Mouse (Mus musculus): Measurements from ENCODE around the gene Gps2. TPM values are rescaled to one million over a fixed set of nuclear protein-coding genes. Genes with fewer than 3 reads are reported as not detected.
"Not testable (repeated sequence)": the region's sequence is repeated elsewhere in the genome, so short reads cannot be mapped to it uniquely, and the experiment has no call there.

Gps2 gene
- polyA plus RNA-seq, 1 experiment from 2014 or later: 48.9 TPM

DNA sequence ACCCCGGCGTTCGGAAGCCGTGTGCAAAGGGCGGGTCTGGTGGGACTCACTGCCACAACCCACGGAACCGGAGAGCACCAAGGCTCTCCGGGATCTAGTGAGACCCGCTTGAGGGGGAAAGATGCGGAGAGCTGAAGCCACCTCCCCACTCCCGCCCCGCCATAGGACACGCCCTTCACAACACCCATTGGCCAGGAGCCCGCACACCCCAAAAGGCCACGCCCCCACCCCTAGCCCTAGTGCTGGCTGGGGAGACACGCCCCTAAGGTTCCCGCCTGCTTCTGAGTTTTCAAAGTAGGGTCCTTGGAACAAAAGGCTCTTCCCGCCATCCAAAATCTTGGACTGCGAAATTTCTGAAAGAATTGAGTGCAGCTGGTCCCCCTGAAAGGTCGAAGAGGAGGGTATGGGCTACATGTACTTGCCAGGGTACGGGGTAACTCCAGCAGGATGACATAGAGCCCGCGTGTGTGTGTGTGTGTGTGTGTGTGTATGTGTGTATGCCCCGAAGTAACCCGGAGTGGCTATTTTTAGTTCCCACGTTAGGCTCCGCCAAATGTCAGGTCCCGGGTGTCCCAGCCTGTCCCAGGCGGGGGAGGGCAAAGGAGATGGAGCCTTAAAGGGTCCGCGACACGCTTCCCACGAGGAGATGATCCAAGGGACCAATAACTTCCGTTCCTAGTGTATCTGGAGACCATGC lies 34.5 kb downstream of the Gps2 start, which contains the start of gene Slc2a4:
Gene Slc2a4, minus strand, starts transcription at position 123 of the 697 bp plus-strand sequence.
- H3K27me3 ChIP-seq (ENCODE audit: insufficient read depth, low read length): peaks cover 30% of the 10 kb centered on the region; the same call in 1 of the 2 replicates
- H3K4me2 ChIP-seq (ENCODE audit: low read depth, low read length): peak within 1 kb of the TSS; percentile 93
- no peaks in the 10 kb centered on the region for H3K9me3 ChIP-seq (ENCODE audit: low read length)
- WGBS (ENCODE audit: insufficient replicate concordance): 1% methylated on average over 34 of the region's 34 CpGs
- peak within 1 kb of the TSS; percentile 85 for H3K27ac ChIP-seq (ENCODE audit: low read depth)
- TF ChIP-seq EP300 (IDR thresholded peaks at IDR 0.05; ENCODE audit: low read depth) (no peak), CTCF (IDR thresholded peaks at IDR 0.05; ENCODE audit: low read depth) (no peak)
- DNase-seq (peak; percentile 97), ATAC-seq (peak; percentile 91)
- peak within 1 kb of the TSS; percentile 73 for H3K4me3 ChIP-seq (ENCODE audit: low read depth, low read length)
- peaks cover 21% of the 10 kb centered on the region for H3K4me1 ChIP-seq (ENCODE audit: insufficient read depth)
- H3K36me3 ChIP-seq (replicated peaks; ENCODE audit: insufficient read depth, low read length): peaks cover 10% of the 10 kb centered on the region
- H3K9ac ChIP-seq (replicated peaks): peak within 1 kb of the TSS; percentile 78

GRCm38 (mm10) chr11:69948763-69949150 lies 35.1 kb downstream of the Gps2 start:
- Histone ChIP-seq H3K36me3 (replicated peaks; ENCODE audit: insufficient read depth, low read length) (peaks cover 9% of the 10 kb centered on the region), H3K9me3 (ENCODE audit: low read length) (no peaks in the 10 kb centered on the region), H3K27me3 (ENCODE audit: insufficient read depth, low read length) (peaks cover 29% of the 10 kb centered on the region; the same call in 1 of the 2 replicates), H3K9ac (replicated peaks) (peak overlapping the region; percentile 78), H3K4me1 (ENCODE audit: insufficient read depth) (peaks cover 23% of the 10 kb centered on the region), H3K27ac (ENCODE audit: low read depth) (peak overlapping the region; percentile 68), H3K4me3 (ENCODE audit: low read depth, low read length) (peak overlapping the region; percentile 73), H3K4me2 (ENCODE audit: low read depth, low read length) (peak overlapping the region; percentile 93)
- no peak for TF ChIP-seq EP300 (IDR thresholded peaks at IDR 0.05; ENCODE audit: low read depth)
- peak; percentile 98 for TF ChIP-seq CTCF (IDR thresholded peaks at IDR 0.05; ENCODE audit: low read depth)
- WGBS (ENCODE audit: insufficient replicate concordance): 1% methylated on average over 14 of the region's 14 CpGs
- peak; percentile 92 for DNase-seq
- peak; percentile 59 for ATAC-seq

- H3K27me3 ChIP-seq (ENCODE audit: insufficient read depth, low read length): peaks cover 26% of the 10 kb centered on the region; the same call in 1 of the 2 replicates
- TF ChIP-seq EP300 (IDR thresholded peaks at IDR 0.05; ENCODE audit: low read depth): no peak
- peak; percentile 56 for TF ChIP-seq CTCF (IDR thresholded peaks at IDR 0.05; ENCODE audit: low read depth)
- WGBS (ENCODE audit: insufficient replicate concordance): 46% methylated on average over 4 of the region's 4 CpGs
Observed at GRCm38 (mm10) chr11:69950807-69951459, 37.2 kb downstream of the Gps2 start.

GRCm38 (mm10) chr11:69952274-69952673 lies 38.6 kb downstream of the Gps2 start:
- Histone ChIP-seq H3K27me3 (ENCODE audit: insufficient read depth, low read length) (peaks cover 22% of the 10 kb centered on the region; the same call in 1 of the 2 replicates), H3K4me3 (ENCODE audit: low read depth, low read length) (no peak overlapping the region), H3K9me3 (ENCODE audit: low read length) (no peaks in the 10 kb centered on the region), H3K27ac (ENCODE audit: low read depth) (no peak overlapping the region), H3K9ac (replicated peaks) (no peak overlapping the region), H3K4me1 (ENCODE audit: insufficient read depth) (peaks cover 15% of the 10 kb centered on the region), H3K4me2 (ENCODE audit: low read depth, low read length) (no peak overlapping the region), H3K36me3 (replicated peaks; ENCODE audit: insufficient read depth, low read length) (no peaks in the 10 kb centered on the region)
- WGBS (ENCODE audit: insufficient replicate concordance): 35% methylated on average over 1 of the region's 1 CpGs
- ATAC-seq (no peak), DNase-seq (no peak)
- TF ChIP-seq CTCF (IDR thresholded peaks at IDR 0.05; ENCODE audit: low read depth): peak; percentile 51
- TF ChIP-seq EP300 (IDR thresholded peaks at IDR 0.05; ENCODE audit: low read depth): no peak

More at GRCm38 (mm10) chr11:69950807-69951459, 37.2 kb downstream of the Gps2 start:
- Histone ChIP-seq H3K9ac (replicated peaks) (no peak overlapping the region), H3K4me1 (ENCODE audit: insufficient read depth) (peaks cover 18% of the 10 kb centered on the region), H3K36me3 (replicated peaks; ENCODE audit: insufficient read depth, low read length) (no peaks in the 10 kb centered on the region), H3K27ac (ENCODE audit: low read depth) (no peak overlapping the region), H3K4me3 (ENCODE audit: low read depth, low read length) (no peak overlapping the region), H3K4me2 (ENCODE audit: low read depth, low read length) (no peak overlapping the region), H3K9me3 (ENCODE audit: low read length) (no peaks in the 10 kb centered on the region)
- ATAC-seq: no peak
- DNase-seq: no peak

- Histone ChIP-seq H3K9me3 (ENCODE audit: low read length) (no peaks in the 10 kb centered on the region), H3K4me3 (ENCODE audit: low read depth, low read length) (no peak overlapping the region), H3K27me3 (ENCODE audit: insufficient read depth, low read length) (peaks cover 15% of the 10 kb centered on the region), H3K4me1 (ENCODE audit: insufficient read depth) (peaks cover 7% of the 10 kb centered on the region), H3K9ac (replicated peaks) (no peak overlapping the region), H3K27ac (ENCODE audit: low read depth) (no peak overlapping the region), H3K4me2 (ENCODE audit: low read depth, low read length) (no peak overlapping the region), H3K36me3 (replicated peaks; ENCODE audit: insufficient read depth, low read length) (no peaks in the 10 kb centered on the region)
- 38% methylated on average over 11 of the region's 11 CpGs for WGBS (ENCODE audit: insufficient replicate concordance)
- ATAC-seq (no peak), DNase-seq (no peak)
- TF ChIP-seq CTCF (IDR thresholded peaks at IDR 0.05; ENCODE audit: low read depth) (no peak), EP300 (IDR thresholded peaks at IDR 0.05; ENCODE audit: low read depth) (no peak)
Observed at GRCm38 (mm10) chr11:69953267-69953915, 39.7 kb downstream of the Gps2 start.

DNA sequence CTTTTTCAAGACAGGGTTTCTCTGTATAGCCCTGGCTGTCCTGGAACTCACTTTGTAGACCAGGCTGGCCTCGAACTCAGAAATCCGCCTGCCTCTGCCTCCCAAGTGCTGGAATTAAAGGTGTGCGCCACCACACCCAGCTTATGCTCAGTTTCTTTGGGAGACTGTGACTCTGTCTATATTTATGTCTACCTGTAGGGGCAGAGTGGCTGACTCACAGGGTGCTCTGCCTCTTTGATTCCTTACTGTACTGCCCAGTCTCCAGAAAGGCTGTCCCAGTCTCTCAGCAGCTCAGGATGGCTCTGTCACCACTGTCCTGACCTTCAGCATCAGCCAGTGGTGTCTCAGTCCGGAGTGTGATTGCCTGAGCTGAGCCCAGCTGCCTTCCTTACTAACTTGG lies 41.9 kb downstream of the Gps2 start:
- not testable (repeated sequence) for H3K4me2 ChIP-seq (ENCODE audit: low read depth, low read length); H3K9ac ChIP-seq (replicated peaks); DNase-seq; H3K4me3 ChIP-seq (ENCODE audit: low read depth, low read length); H3K36me3 ChIP-seq (replicated peaks; ENCODE audit: insufficient read depth, low read length); H3K4me1 ChIP-seq (ENCODE audit: insufficient read depth); H3K9me3 ChIP-seq (ENCODE audit: low read length); ATAC-seq; H3K27ac ChIP-seq (ENCODE audit: low read depth)
- peaks cover 12% of the 10 kb centered on the region; the same call in 1 of the 2 replicates for H3K27me3 ChIP-seq (ENCODE audit: insufficient read depth, low read length)
- 66% methylated on average over 4 of the region's 4 CpGs for WGBS (ENCODE audit: insufficient replicate concordance)
